Mouse (Mus musculus) liver, embryonic 15.5 days (tissue): ENCODE measurements at regions not wholly inside any gene's neighbourhood (a gene's known extent, or its start where the extent isn't known, plus 50 kb on each side); places are given as distances from the start of the nearest gene placed in this dataset.

Source experiments
- ATAC-seq: fragments of 200-750 bp; cut with Nextera tagmentation; 2 replicates; pipeline ENCODE4 v1.8.0; 2017; ENCODE audit warnings: moderate number of reproducible peaks, mild to moderate bottlenecking, moderate library complexity; ENCODE audit not compliant: insufficient read depth
- H3K27ac ChIP-seq: fragments of 300-500 bp; sonication (generic); replicated peaks from 2 replicates; pipeline ENCODE4 v1.5.1; 2015; ENCODE audit warnings: mild to moderate bottlenecking, inconsistent platforms
- H3K27me3 ChIP-seq: fragments of 300-500 bp; sonication (generic); 2 replicates; pipeline ENCODE4 v1.6.1; 2015; ENCODE audit warnings: mild to moderate bottlenecking, inconsistent platforms
- H3K36me3 ChIP-seq: fragments of 300-500 bp; sonication (generic); replicated peaks from 2 replicates; pipeline ENCODE4 v1.6.1; 2015; ENCODE audit warnings: moderate library complexity, mild to moderate bottlenecking, inconsistent platforms
- H3K4me1 ChIP-seq: fragments of 300-500 bp; sonication (generic); replicated peaks from 2 replicates; pipeline ENCODE4 v1.6.1; 2015; ENCODE audit warnings: inconsistent platforms
- H3K4me2 ChIP-seq: fragments of 300-500 bp; sonication (generic); 2 replicates; pipeline ENCODE4 v1.6.1; 2015; ENCODE audit warnings: moderate library complexity, mild to moderate bottlenecking, inconsistent platforms
- H3K4me3 ChIP-seq: fragments of 300-500 bp; sonication (generic); replicated peaks from 2 replicates; pipeline ENCODE4 v1.5.1; 2015; ENCODE audit warnings: mild to moderate bottlenecking, inconsistent platforms
- H3K9ac ChIP-seq: fragments of 300-500 bp; sonication (generic); 2 replicates; pipeline ENCODE4 v1.6.1; 2015; ENCODE audit warnings: moderate library complexity, mild to moderate bottlenecking, inconsistent platforms
- H3K9me3 ChIP-seq: fragments of 300-500 bp; sonication (generic); replicated peaks from 2 replicates; pipeline ENCODE4 v1.6.1; 2016; ENCODE audit warnings: inconsistent platforms
- WGBS: fragments of 180-500 bp; shearing (Covaris S2); methylation state at CpG from one replicate; pipeline ENCODE4 v1.1.7; 2015; ENCODE audit warnings: mixed read lengths; ENCODE audit not compliant: insufficient replicate concordance; 5-methylcytosine and 5-hydroxymethylcytosine counted together

DNA sequence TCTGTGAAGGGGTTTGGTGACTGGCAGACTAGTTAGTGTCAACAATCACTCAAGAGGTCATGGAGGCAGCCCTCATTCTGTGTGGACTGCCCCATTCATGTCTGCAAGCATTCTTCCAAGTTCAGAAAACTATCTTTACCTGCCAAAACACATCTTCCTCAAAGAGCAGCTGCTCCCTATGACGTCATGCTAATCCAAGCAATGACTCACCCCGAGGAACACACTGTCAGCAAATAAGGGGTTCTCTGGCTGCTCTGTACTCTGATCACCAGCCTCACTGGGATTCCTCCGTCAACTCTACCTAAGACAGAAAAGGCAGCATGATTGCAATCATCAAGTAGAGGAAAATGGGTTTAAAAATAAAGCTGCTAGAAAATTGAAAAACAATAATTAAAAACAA is 165.4 kb upstream of the Nabp1 start:
- Histone ChIP-seq H3K27me3 (no peaks in the 10 kb centered on the region), H3K36me3 (no peaks in the 10 kb centered on the region), H3K27ac (no peak overlapping the region), H3K9ac (no peak overlapping the region), H3K4me3 (no peak overlapping the region), H3K4me2 (no peak overlapping the region), H3K9me3 (no peaks in the 10 kb centered on the region), H3K4me1 (no peaks in the 10 kb centered on the region)
- ATAC-seq, result no peak
- WGBS, result 41% methylated on average over 3 of the region's 3 CpGs

DNA sequence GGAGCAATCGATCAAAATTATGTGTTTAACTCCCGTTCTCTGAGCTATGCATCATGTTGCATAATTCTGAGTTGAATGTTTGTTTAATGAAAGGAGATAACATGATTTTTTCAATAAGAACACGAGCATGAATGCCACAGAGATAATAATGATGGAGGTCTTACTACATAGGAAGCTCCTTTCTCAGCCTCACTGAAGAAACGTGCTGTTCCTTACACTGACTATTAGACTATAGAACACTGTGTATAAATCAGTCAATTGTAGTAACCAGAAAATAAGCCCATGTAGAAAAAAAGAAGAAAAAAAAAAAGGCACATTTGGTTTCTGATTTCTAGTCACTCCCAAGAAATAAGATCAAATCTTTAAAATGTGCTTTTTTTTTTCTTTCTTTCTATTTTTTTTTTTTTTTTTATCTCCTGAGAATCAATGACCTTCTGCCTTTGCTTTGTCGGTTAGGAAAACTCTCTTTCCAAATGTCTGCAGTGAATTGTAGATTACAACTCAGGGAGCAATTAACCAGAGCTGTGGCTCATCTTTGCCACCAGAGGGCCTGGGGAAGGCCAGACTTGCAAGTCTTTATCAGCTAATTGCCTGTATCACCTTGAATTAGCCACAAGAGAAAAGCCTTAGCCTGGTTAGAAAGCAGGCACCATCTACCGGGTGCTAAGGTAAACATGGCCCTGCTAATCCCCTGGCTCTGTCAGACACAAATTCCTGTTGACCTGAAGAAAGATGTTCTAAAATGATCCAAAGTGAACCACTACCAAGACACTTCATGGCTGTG is 160.5 kb upstream of the Nabp1 start:
- H3K27me3 ChIP-seq, result no peaks in the 10 kb centered on the region
- no peak overlapping the region for H3K9ac ChIP-seq
- H3K36me3 ChIP-seq, result no peaks in the 10 kb centered on the region
- H3K4me2 ChIP-seq, result no peak overlapping the region
- ATAC-seq, result no peak
- WGBS, result 54% methylated on average over 6 of the region's 6 CpGs
- H3K4me3 ChIP-seq, result no peak overlapping the region
- no peak overlapping the region for H3K27ac ChIP-seq
- H3K4me1 ChIP-seq, result no peaks in the 10 kb centered on the region
- no peaks in the 10 kb centered on the region for H3K9me3 ChIP-seq

DNA sequence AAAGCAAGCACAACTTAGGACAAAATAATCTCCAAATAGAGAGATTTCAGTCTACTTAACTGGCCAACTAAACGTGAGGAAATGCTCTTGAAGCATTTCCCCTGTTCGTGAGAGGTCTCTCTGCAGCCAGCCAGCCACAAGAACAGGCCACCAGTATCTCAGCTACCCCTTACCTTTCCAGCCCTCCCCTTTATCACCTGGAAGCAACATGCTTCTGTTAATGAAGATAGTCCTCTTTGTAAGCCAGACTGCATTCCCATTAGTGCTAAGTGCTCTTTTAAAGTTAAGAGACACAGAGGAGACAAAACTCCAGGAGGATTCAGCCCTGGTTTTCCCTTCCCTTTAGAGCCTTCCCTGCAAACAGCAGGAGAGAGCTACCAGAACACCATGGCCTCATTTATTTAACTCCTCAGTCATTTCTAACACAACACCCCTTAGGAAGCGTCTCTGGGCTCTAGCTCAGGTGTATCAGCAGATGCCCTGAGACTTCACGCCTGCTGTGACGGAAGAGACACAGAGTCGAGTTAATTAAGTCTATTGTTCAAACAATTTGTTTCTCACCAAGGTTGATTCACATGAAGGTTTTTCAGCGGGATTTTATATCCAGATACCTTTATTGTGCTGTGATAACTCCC is 157.8 kb upstream of the Nabp1 start:
- Histone ChIP-seq H3K27me3 (no peaks in the 10 kb centered on the region), H3K4me2 (no peak overlapping the region), H3K36me3 (no peaks in the 10 kb centered on the region), H3K9me3 (no peaks in the 10 kb centered on the region), H3K9ac (no peak overlapping the region), H3K4me3 (no peak overlapping the region), H3K27ac (no peak overlapping the region), H3K4me1 (no peaks in the 10 kb centered on the region)
- ATAC-seq, result no peak
- 38% methylated on average over 7 of the region's 7 CpGs for WGBS

DNA sequence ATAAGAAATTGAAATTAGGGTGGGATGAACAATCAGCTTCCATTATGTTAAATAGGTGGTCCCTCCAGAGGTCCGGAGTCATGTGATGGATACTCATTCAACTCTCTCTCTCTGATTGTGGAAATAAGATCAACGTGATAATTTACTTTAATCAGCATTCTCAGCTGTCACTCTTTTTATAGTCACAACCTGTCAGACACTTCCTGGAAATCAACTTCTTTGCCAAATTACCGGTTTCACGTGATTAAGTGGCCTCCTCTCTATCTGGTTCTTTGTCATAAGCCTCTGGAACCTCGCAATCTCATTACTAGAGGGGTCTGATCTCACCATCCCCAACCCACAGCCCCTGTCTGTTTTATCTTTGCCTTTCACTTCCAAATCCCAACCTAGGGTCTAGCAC is 155.6 kb upstream of the Nabp1 start:
- Histone ChIP-seq H3K27ac (no peak overlapping the region), H3K27me3 (no peaks in the 10 kb centered on the region), H3K9me3 (no peaks in the 10 kb centered on the region), H3K4me2 (no peak overlapping the region), H3K9ac (no peak overlapping the region), H3K4me3 (no peak overlapping the region), H3K36me3 (no peaks in the 10 kb centered on the region), H3K4me1 (no peaks in the 10 kb centered on the region)
- ATAC-seq, result no peak
- 52% methylated on average over 5 of the region's 5 CpGs for WGBS

DNA sequence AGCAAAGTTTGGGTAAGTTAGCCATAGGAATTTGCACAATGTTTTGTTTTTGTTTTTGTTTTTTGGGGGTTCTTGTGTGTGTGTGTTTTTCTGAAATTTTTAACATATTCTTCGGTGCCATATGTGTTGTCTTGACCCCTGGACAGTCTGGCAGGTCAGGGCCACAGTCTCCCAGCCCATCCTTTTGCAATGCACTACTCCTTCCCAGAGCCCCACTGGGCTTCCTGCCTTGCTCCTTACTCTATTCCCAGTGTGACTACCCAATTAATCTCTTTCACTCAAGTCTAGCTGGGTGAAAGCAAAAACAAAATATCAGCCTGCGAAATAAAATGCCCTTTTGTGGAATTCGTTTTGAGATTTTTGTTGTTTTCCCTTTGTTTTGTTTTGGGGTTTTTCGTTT is 154.6 kb upstream of the Nabp1 start:
- Histone ChIP-seq H3K36me3 (no peaks in the 10 kb centered on the region), H3K9me3 (no peaks in the 10 kb centered on the region), H3K9ac (no peak overlapping the region), H3K27me3 (no peaks in the 10 kb centered on the region), H3K27ac (no peak overlapping the region), H3K4me2 (no peak overlapping the region), H3K4me3 (no peak overlapping the region), H3K4me1 (no peaks in the 10 kb centered on the region)
- 51% methylated on average over 4 of the region's 4 CpGs for WGBS
- no peak for ATAC-seq

DNA sequence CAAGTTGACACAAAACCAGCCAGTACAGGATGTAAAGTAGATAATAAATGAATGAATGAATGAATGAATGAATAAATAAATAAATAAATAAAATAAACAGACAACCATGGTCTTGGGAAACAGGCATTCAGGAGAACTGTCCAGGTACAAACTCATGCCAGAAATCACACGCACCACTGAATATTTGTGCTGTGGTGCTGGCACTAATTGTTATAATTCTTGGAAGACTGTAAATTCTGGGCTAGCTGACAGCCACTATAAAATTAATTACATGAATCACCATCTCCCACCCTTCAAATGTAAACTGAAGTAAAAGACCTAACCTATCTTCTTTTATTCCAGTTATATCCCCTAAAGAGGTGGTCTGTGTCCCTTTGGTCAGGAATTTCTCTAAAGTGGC is 151.6 kb upstream of the Nabp1 start:
- ATAC-seq, result no peak
- Histone ChIP-seq H3K27ac (no peak overlapping the region), H3K4me1 (no peaks in the 10 kb centered on the region), H3K9ac (no peak overlapping the region), H3K27me3 (no peaks in the 10 kb centered on the region), H3K4me2 (no peak overlapping the region), H3K4me3 (no peak overlapping the region), H3K9me3 (no peaks in the 10 kb centered on the region), H3K36me3 (no peaks in the 10 kb centered on the region)
- 77% methylated on average over 1 of the region's 1 CpGs for WGBS

DNA sequence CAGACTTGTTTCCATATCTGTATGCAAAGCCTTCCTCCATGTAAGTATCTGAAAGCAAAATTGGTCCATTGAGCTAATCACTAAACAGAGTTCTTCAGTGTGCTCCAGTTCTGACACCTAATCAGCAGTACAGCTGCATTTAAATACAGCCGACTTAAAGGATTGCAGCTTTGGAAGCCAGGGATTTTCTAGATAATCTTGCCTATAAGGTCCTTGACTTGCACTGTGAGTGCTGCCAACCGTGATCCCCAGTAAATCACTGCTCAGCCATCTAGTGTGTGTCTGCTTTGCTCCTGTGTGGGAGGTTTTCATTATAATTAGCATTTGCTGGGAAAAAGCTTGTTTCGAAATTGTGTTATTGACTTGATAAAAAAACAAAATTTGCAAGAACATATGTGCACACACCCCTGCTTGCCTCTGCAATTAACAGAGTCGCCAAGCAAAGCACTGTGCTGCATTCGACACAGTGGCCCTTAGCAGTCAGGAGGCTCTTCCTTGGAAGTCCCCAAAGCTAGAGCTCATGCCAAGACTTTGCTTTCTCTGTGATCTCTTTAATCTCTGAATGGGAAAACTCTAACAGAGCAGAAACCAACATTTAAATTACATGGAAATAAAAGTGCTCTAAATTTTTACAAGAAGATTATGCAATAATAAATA is 150.0 kb upstream of the Nabp1 start:
- Histone ChIP-seq H3K27ac (no peak overlapping the region), H3K9ac (no peak overlapping the region), H3K4me2 (no peak overlapping the region), H3K4me3 (no peak overlapping the region), H3K27me3 (no peaks in the 10 kb centered on the region), H3K9me3 (no peaks in the 10 kb centered on the region), H3K4me1 (no peaks in the 10 kb centered on the region), H3K36me3 (no peaks in the 10 kb centered on the region)
- WGBS, result 50% methylated on average over 5 of the region's 5 CpGs
- no peak for ATAC-seq

DNA sequence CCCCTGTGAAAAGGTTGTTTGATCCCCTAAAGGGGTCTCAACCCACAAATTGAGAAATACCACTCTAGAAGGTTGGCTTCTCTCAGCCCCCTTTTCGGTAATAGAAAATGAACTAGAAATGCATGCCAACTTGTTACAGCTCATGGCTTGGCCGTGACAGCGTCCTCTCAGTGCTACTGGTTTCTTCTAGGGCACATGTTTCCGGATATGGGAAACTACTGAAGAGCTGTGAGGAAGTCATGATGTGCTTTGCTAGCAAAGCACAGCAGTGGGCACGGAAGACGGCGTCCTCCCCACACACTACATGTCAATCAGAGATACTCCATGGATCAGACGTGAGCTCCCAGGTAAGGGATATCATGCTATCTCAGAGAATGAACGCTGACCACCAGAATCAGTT is 148.1 kb upstream of the Nabp1 start:
- H3K9me3 ChIP-seq, result no peaks in the 10 kb centered on the region
- WGBS, result 59% methylated on average over 9 of the region's 9 CpGs

DNA sequence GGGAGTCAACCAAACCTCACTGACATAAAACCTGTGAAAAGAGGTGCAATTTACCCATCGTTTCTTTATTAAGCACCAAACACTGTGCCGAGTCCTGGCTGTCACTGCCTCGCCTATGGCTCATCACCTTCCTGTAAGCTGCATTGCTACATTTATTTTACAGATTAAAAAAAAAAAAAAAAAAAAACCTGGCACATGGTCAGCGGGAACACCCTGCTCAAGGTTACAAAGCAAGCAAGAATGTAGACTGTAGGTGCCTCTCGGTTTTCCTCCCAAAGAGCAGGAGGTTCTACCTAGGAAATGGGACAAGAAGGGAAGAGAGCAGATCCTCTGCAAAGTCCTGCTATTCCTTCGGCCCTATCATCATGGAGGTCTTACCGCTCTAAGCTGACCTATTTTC is 146.9 kb upstream of the Nabp1 start:
- Histone ChIP-seq H3K4me1 (no peaks in the 10 kb centered on the region), H3K9ac (no peak overlapping the region), H3K9me3 (no peaks in the 10 kb centered on the region), H3K36me3 (no peaks in the 10 kb centered on the region), H3K27ac (no peak overlapping the region), H3K4me2 (no peak overlapping the region), H3K4me3 (no peak overlapping the region), H3K27me3 (no peaks in the 10 kb centered on the region)
- 68% methylated on average over 7 of the region's 7 CpGs for WGBS
- ATAC-seq, result no peak

More for the DNA sequence above, 148.1 kb upstream of the Nabp1 start:
- H3K9ac ChIP-seq, result no peak overlapping the region
- no peak for ATAC-seq
- H3K4me1 ChIP-seq, result no peaks in the 10 kb centered on the region
- H3K4me2 ChIP-seq, result no peak overlapping the region
- H3K4me3 ChIP-seq, result no peak overlapping the region
- H3K36me3 ChIP-seq, result no peaks in the 10 kb centered on the region
- H3K27ac ChIP-seq, result no peak overlapping the region
- no peaks in the 10 kb centered on the region for H3K27me3 ChIP-seq

DNA sequence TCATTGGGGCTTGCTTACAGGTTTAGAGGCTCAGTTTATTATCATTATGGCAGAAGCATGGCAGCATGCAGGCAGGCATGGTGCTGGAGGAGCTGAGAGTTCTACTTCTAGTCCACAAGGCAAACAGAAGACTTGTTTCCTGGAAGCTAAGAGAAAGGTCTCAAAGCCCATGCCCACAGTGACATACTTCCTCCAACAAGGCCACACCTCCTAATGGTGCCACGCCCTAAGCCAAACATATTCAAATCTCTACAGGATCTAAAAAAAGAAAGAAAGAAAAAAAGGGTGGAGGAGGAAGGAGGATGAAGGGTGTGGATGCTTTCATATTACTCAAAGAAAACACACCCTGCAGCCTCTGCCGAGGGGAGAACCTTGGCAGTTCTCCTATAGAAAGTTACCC is 146.3 kb upstream of the Nabp1 start:
- Histone ChIP-seq H3K27ac (no peak overlapping the region), H3K27me3 (no peaks in the 10 kb centered on the region), H3K9ac (no peak overlapping the region), H3K9me3 (no peaks in the 10 kb centered on the region), H3K4me3 (no peak overlapping the region), H3K4me1 (no peaks in the 10 kb centered on the region), H3K4me2 (no peak overlapping the region), H3K36me3 (no peaks in the 10 kb centered on the region)
- WGBS, result 55% methylated on average over 2 of the region's 2 CpGs
- ATAC-seq, result no peak

DNA sequence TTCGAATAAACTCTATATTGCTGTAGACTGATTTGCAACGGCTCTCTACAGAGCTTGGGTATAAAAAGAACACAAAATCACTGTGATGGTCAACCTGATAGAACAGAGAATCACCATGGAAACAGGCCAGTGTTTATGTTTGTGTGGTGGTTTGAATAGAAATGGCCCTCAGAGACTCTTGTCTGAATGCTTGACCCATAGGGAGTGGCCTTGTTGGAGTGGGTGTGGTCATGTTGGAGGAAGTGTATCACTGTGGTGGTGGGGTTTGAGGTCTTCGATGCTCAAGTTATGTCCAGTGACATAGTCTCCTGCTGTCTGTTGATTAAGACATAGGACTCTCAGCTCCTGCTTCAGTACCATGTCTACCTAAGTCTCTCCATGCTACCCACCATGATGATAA is 144.8 kb upstream of the Nabp1 start:
- H3K9ac ChIP-seq, result no peak overlapping the region
- H3K27me3 ChIP-seq, result no peaks in the 10 kb centered on the region
- no peak overlapping the region for H3K4me3 ChIP-seq
- no peak for ATAC-seq
- WGBS, result 63% methylated on average over 3 of the region's 3 CpGs
- H3K36me3 ChIP-seq, result no peaks in the 10 kb centered on the region
- no peaks in the 10 kb centered on the region for H3K9me3 ChIP-seq
- no peak overlapping the region for H3K4me2 ChIP-seq
- no peaks in the 10 kb centered on the region for H3K4me1 ChIP-seq
- no peak overlapping the region for H3K27ac ChIP-seq
